Mouse (Mus musculus): ENCODE data around the gene Olfr617. TPM values are rescaled to one million over a fixed set of nuclear protein-coding genes. Genes with fewer than 3 reads are reported as not detected.

The Olfr617 gene
- polyA plus RNA-seq, 1 experiment from 2014 or later: not detected

Small RNA genes within 50 kb of the gene (microRNA-seq; reads per million reads assigned to microRNA genes)
- not detected for gene Gm26506

Other genes starting within 250 kb of the Olfr617 start
- not detected in 2 replicates for gene Olfr598, start 249.5 kb upstream of the Olfr617 start, polyA plus RNA-seq (2014; fragmentation: Nextera tagmentation; extraction: Ambion mirVana)
- gene Olfr599, start 237.1 kb upstream of the Olfr617 start, polyA plus RNA-seq (2014; fragmentation: Nextera tagmentation; extraction: Ambion mirVana): not detected in 2 replicates
- not detected in 2 replicates for gene Olfr600, start 223.4 kb upstream of the Olfr617 start, polyA plus RNA-seq (2014; fragmentation: Nextera tagmentation; extraction: Ambion mirVana)
- not detected in 2 replicates for gene Olfr601, start 210.4 kb upstream of the Olfr617 start, polyA plus RNA-seq (2014; fragmentation: Nextera tagmentation; extraction: Ambion mirVana)
- gene Olfr603, start 186.9 kb upstream of the Olfr617 start, polyA plus RNA-seq (2014; fragmentation: Nextera tagmentation; extraction: Ambion mirVana): not detected in 2 replicates
- gene Usp17lc, start 158.0 kb upstream of the Olfr617 start, polyA plus RNA-seq (2014; fragmentation: Nextera tagmentation; extraction: Ambion mirVana): not detected in 2 replicates
- not detected in 2 replicates for gene Olfr605, start 127.6 kb upstream of the Olfr617 start, polyA plus RNA-seq (2014; fragmentation: Nextera tagmentation; extraction: Ambion mirVana)
- not detected in 2 replicates for gene Olfr606, start 124.0 kb upstream of the Olfr617 start, polyA plus RNA-seq (2014; fragmentation: Nextera tagmentation; extraction: Ambion mirVana)
- not detected in 2 replicates for gene Olfr607, start 108.9 kb upstream of the Olfr617 start, polyA plus RNA-seq (2014; fragmentation: Nextera tagmentation; extraction: Ambion mirVana)
- gene Olfr608, start 103.2 kb upstream of the Olfr617 start, polyA plus RNA-seq (2014; fragmentation: Nextera tagmentation; extraction: Ambion mirVana): not detected in 2 replicates
- gene Olfr609, start 75.0 kb upstream of the Olfr617 start, polyA plus RNA-seq (2014; fragmentation: Nextera tagmentation; extraction: Ambion mirVana): not detected in 2 replicates
- gene Olfr610, start 60.9 kb upstream of the Olfr617 start, polyA plus RNA-seq (2014; fragmentation: Nextera tagmentation; extraction: Ambion mirVana): not detected in 2 replicates
- gene Olfr611, start 52.2 kb upstream of the Olfr617 start, polyA plus RNA-seq (2014; fragmentation: Nextera tagmentation; extraction: Ambion mirVana): not detected in 2 replicates
- not detected in 2 replicates for gene Olfr612, start 30.3 kb upstream of the Olfr617 start, polyA plus RNA-seq (2014; fragmentation: Nextera tagmentation; extraction: Ambion mirVana)
- gene Olfr613, start 25.0 kb upstream of the Olfr617 start, polyA plus RNA-seq (2014; fragmentation: Nextera tagmentation; extraction: Ambion mirVana): not detected in 2 replicates
- not detected in 2 replicates for gene Olfr615, start 17.0 kb upstream of the Olfr617 start, polyA plus RNA-seq (2014; fragmentation: Nextera tagmentation; extraction: Ambion mirVana)
- not detected in 2 replicates for gene Olfr616, start 3.9 kb upstream of the Olfr617 start, polyA plus RNA-seq (2014; fragmentation: Nextera tagmentation; extraction: Ambion mirVana)
- not detected in 2 replicates for gene Olfr618, start 17.0 kb downstream of the Olfr617 start, polyA plus RNA-seq (2014; fragmentation: Nextera tagmentation; extraction: Ambion mirVana)
- gene Olfr619, start 27.5 kb downstream of the Olfr617 start, polyA plus RNA-seq (2014; fragmentation: Nextera tagmentation; extraction: Ambion mirVana): not detected in 2 replicates
- gene Olfr620, start 39.5 kb downstream of the Olfr617 start, polyA plus RNA-seq (2014; fragmentation: Nextera tagmentation; extraction: Ambion mirVana): not detected in 2 replicates
- gene Olfr622, start 69.6 kb downstream of the Olfr617 start, polyA plus RNA-seq (2014; fragmentation: Nextera tagmentation; extraction: Ambion mirVana): not detected in 2 replicates
- gene Olfr623, start 90.6 kb downstream of the Olfr617 start, polyA plus RNA-seq (2014; fragmentation: Nextera tagmentation; extraction: Ambion mirVana): not detected in 2 replicates
- not detected in 2 replicates for gene Olfr624, start 98.1 kb downstream of the Olfr617 start, polyA plus RNA-seq (2014; fragmentation: Nextera tagmentation; extraction: Ambion mirVana)
- gene Olfr625-ps1, start 109.7 kb downstream of the Olfr617 start, polyA plus RNA-seq (2014; fragmentation: Nextera tagmentation; extraction: Ambion mirVana): not detected in 2 replicates
- not detected in 2 replicates for gene Olfr243, start 141.6 kb downstream of the Olfr617 start, polyA plus RNA-seq (2014; fragmentation: Nextera tagmentation; extraction: Ambion mirVana)
- gene Olfr628, start 157.3 kb downstream of the Olfr617 start, polyA plus RNA-seq (2014; fragmentation: Nextera tagmentation; extraction: Ambion mirVana): not detected in 2 replicates
- not detected in 2 replicates for gene Olfr629, start 171.9 kb downstream of the Olfr617 start, polyA plus RNA-seq (2014; fragmentation: Nextera tagmentation; extraction: Ambion mirVana)
- not detected in 2 replicates for gene Olfr630, start 184.3 kb downstream of the Olfr617 start, polyA plus RNA-seq (2014; fragmentation: Nextera tagmentation; extraction: Ambion mirVana)
- not detected in 2 replicates for gene Olfr69, start 198.5 kb downstream of the Olfr617 start, polyA plus RNA-seq (2014; fragmentation: Nextera tagmentation; extraction: Ambion mirVana)
- gene Olfr68, start 206.6 kb downstream of the Olfr617 start, polyA plus RNA-seq (2014; fragmentation: Nextera tagmentation; extraction: Ambion mirVana): not detected in 2 replicates
- gene Olfr67, start 218.8 kb downstream of the Olfr617 start, polyA plus RNA-seq (2014; fragmentation: Nextera tagmentation; extraction: Ambion mirVana): not detected in 2 replicates
- gene Hbb-bt, start 240.9 kb downstream of the Olfr617 start, polyA plus RNA-seq (2014; fragmentation: Nextera tagmentation; extraction: Ambion mirVana): 1,217 and 1,461 TPM in 2 replicates